Mouse (Mus musculus) left cerebral cortex, postnatal 25 days (tissue): Measurements from ENCODE around the gene Sptbn4. TPM values are rescaled to one million over a fixed set of nuclear protein-coding genes. Genes with fewer than 3 reads are reported as not detected.

Source experiments
- DNase-seq, 2 experiments: peaks; one replicate each; pipeline ENCODE4 v3.0.0; 2022; ENCODE audit warnings: low spot score in 2 of 2, mixed read lengths in 1 of 2
- intact Hi-C: fragments of 180-260 bp; cut with DNase I; formaldehyde crosslinking; loops from one replicate; pipeline ENCODE4 v1.15.1; 2025
- total RNA-seq, 2 experiments: library from RNA; stranded (reverse); gene quantifications; 2 replicates each; pipeline ENCODE4 v1.2.3; 2021

The Sptbn4 gene
- total RNA-seq, 2 experiments from 2014 or later = 132 to 139 TPM

- DNase-seq = no peak
- intact Hi-C loops = no loop called here
Measured at GRCm38 (mm10) chr7:27319411-27319810, 128.1 kb downstream of the Sptbn4 start.

- no peak for DNase-seq
- intact Hi-C loops = no loop called here
Measured at GRCm38 (mm10) chr7:27315958-27316357, 131.5 kb downstream of the Sptbn4 start.

- intact Hi-C loops = no loop called here
- no peak for DNase-seq
Measured at GRCm38 (mm10) chr7:27314393-27314792, 133.1 kb downstream of the Sptbn4 start.

GRCm38 (mm10) chr7:27311651-27312284 lies 135.7 kb downstream of the Sptbn4 start:
- no peak for DNase-seq
- intact Hi-C loops = no loop called here

GRCm38 (mm10) chr7:27310996-27311535 lies 136.4 kb downstream of the Sptbn4 start:
- no peak for DNase-seq
- intact Hi-C loops = no loop called here

GRCm38 (mm10) chr7:27310306-27310705 lies 137.2 kb downstream of the Sptbn4 start:
- DNase-seq = no peak
- intact Hi-C loops = no loop called here

- no peak for DNase-seq
- intact Hi-C loops = no loop called here
Measured at GRCm38 (mm10) chr7:27309832-27310231, 137.7 kb downstream of the Sptbn4 start.

GRCm38 (mm10) chr7:27308821-27309549 lies 138.5 kb downstream of the Sptbn4 start:
- intact Hi-C loops = no loop called here
- no peak for DNase-seq

- no peak for DNase-seq
- intact Hi-C loops = no loop called here
Measured at GRCm38 (mm10) chr7:27307551-27307950, 139.9 kb downstream of the Sptbn4 start.

Other genes starting within 250 kb of the Sptbn4 start
- gene Itpkc, start 219.0 kb downstream of the Sptbn4 start, total RNA-seq = 1 to 10 TPM; 7.5 to 8.8 TPM
- gene Coq8b, start 214.7 kb downstream of the Sptbn4 start, total RNA-seq = 10 to 100 TPM; 32.5 to 37.2 TPM
- 100 to 1,000 TPM; 119 to 130 TPM for gene Numbl, start 189.3 kb downstream of the Sptbn4 start, total RNA-seq
- 10 to 100 TPM; 46.7 to 50.4 TPM for gene Ltbp4, start 110.0 kb downstream of the Sptbn4 start, total RNA-seq
- gene Shkbp1, start 91.7 kb downstream of the Sptbn4 start, total RNA-seq = 10 to 100 TPM; 21.7 to 31.2 TPM
- gene Gm20479, start 90.3 kb downstream of the Sptbn4 start, total RNA-seq = not detected
- 10 to 100 TPM; 12.0 to 15.9 TPM for gene Blvrb, start 292 bp upstream of the Sptbn4 start, total RNA-seq
- 1 to 10 TPM; 2.8 to 4.6 TPM for gene Sertad3, start 26.1 kb upstream of the Sptbn4 start, total RNA-seq
- gene Sertad1, start 39.2 kb upstream of the Sptbn4 start, total RNA-seq = 10 to 100 TPM; 16.1 to 16.8 TPM
- under 1 TPM; 0.32 to 0.62 TPM for gene Prx, start 51.6 kb upstream of the Sptbn4 start, total RNA-seq
- under 1 TPM in 1 of 2 experiments, not detected in 1; 0.18 TPM for gene Hipk4, start 75.6 kb upstream of the Sptbn4 start, total RNA-seq
- 100 to 1,000 TPM; 877 to 885 TPM for gene Pld3, start 105.5 kb upstream of the Sptbn4 start, total RNA-seq
- 10 to 100 TPM; 26.4 to 27.8 TPM for gene 2310022A10Rik, start 105.5 kb upstream of the Sptbn4 start, total RNA-seq
- gene Akt2, start 143.9 kb upstream of the Sptbn4 start, total RNA-seq = 100 to 1,000 TPM; 123 to 139 TPM
- 100 to 1,000 TPM; 137 to 140 TPM for gene Ttc9b, start 206.2 kb upstream of the Sptbn4 start, total RNA-seq
- 100 to 1,000 TPM; 225 to 229 TPM for gene Map3k10, start 226.9 kb upstream of the Sptbn4 start, total RNA-seq
- 10 to 100 TPM in 1 of 2 experiments, 1 to 10 TPM in 1; 9.4 to 10.5 TPM for gene Zfp607b, start 241.7 kb upstream of the Sptbn4 start, total RNA-seq